In the genomic region with DNA sequence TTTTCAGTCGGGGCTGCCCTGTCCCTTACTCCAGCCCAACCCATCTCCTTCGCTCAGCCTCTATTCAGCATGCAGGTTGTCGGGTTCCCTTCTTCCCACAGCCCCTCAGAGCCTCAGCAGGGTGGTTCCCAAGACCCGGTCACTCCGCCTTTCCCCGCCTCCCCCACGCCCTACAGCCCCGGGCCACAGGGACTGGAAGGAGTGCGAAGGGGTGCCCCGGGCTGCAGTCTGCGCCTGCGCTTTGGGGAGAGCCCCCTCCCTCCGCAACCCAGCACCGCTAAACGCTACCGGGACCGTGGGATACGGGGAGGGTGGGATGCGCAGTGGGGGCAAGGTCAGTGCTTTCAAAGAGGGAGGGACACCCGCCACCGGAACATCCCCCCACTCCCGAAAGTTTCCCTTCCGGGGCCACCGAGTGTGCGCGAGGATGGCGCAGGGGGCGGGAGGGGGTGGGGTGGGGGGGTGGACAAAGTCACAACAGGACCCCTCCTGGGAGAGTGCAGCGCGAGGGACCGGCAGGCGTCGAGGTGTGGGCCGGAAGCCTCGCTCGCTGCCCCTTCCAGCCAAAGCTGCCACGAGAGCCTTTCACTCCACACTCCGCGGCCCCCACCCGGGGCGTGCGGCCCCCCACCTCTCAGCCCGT, we compare ENCODE assay signal across 8 mouse cellular contexts. TPM values are rescaled to one million over a fixed set of nuclear protein-coding genes. Genes with fewer than 3 reads are reported as not detected.
DNase-seq lines count a peak whose midpoint lies in the region; ATAC-seq and TF ChIP-seq lines count a peak whose summit lies in the region.

No protein-coding gene starts in this region.

- no peaks in the 10 kb centered on the region for H3K36me3 ChIP-seq in intestine, embryonic 15.5 days
- peaks cover 15% of the 10 kb centered on the region for H3K36me3 ChIP-seq in limb, embryonic 14.5 days (ENCODE audit: control insufficient read depth, insufficient read depth, low read length)
- peaks cover 2% of the 10 kb centered on the region; the same call in 1 of the 2 replicates for H3K36me3 ChIP-seq in midbrain, embryonic 14.5 days (ENCODE audit: control insufficient read depth, insufficient read depth, low read length)
- peaks cover 4% of the 10 kb centered on the region; the same call in 1 of the 2 replicates for H3K36me3 ChIP-seq in stomach, embryonic 14.5 days (ENCODE audit: control insufficient read depth, insufficient read depth, low read length)

- peak; percentile 22; the same call in 1 of the 2 replicates for ATAC-seq in common myeloid progenitor, adult 5-6 weeks (replicated peaks; ENCODE audit: low read depth, poor library complexity, severe bottlenecking)
- peak; percentile 71 for ATAC-seq in intestine, embryonic 15.5 days
- ATAC-seq in limb, embryonic 14.5 days (ENCODE audit: low FRiP score, low read depth): peak; percentile 71
- ATAC-seq in midbrain, embryonic 14.5 days (ENCODE audit: low FRiP score, low TSS enrichment): peak; percentile 77
- ATAC-seq in stomach, embryonic 14.5 days (ENCODE audit: insufficient number of reproducible peaks, insufficient read depth, low FRiP score, low read depth): peak; percentile 80

- peak overlapping the region; percentile 93 for H3K4me2 ChIP-seq in intestine, embryonic 15.5 days (replicated peaks)
- H3K4me2 ChIP-seq in limb, embryonic 14.5 days (replicated peaks; ENCODE audit: low read depth, low read length, severe bottlenecking): peak overlapping the region; percentile 76
- H3K4me2 ChIP-seq in midbrain, embryonic 14.5 days (ENCODE audit: low read length): peak overlapping the region; percentile 84
- H3K4me2 ChIP-seq in stomach, embryonic 14.5 days (replicated peaks; ENCODE audit: low read depth, low read length): peak overlapping the region; percentile 72

- H3K9ac ChIP-seq in intestine, embryonic 15.5 days: peak overlapping the region; percentile 71
- H3K9ac ChIP-seq in limb, embryonic 14.5 days (ENCODE audit: low read depth, low read length, severe bottlenecking): peak overlapping the region; percentile 76
- H3K9ac ChIP-seq in midbrain, embryonic 14.5 days (replicated peaks; ENCODE audit: low read length): peak overlapping the region; percentile 74
- peak overlapping the region; percentile 64 for H3K9ac ChIP-seq in stomach, embryonic 14.5 days (replicated peaks; ENCODE audit: low read depth, low read length)

- no peak for TF ChIP-seq POLR2A in limb, embryonic 14.5 days (IDR thresholded peaks at IDR 0.05; ENCODE audit: borderline replicate concordance, extremely low read depth, insufficient read depth, insufficient read length)

- DNase-seq in layer of hippocampus, adult 11-12 months (ENCODE audit: low spot score): peak; percentile 58
- DNase-seq in layer of hippocampus, adult 9-10 months (ENCODE audit: low spot score): no peak
- DNase-seq in gastrocnemius, postnatal 25 days: peak; percentile 74
- DNase-seq in limb, embryonic 14.5 days (ENCODE audit: low spot score): peak; percentile 40
- peak; percentile 81 for DNase-seq in midbrain, embryonic 14.5 days

- H3K9me3 ChIP-seq in intestine, embryonic 15.5 days: no peaks in the 10 kb centered on the region
- H3K9me3 ChIP-seq in limb, embryonic 14.5 days (ENCODE audit: control insufficient read depth, low read length): no peaks in the 10 kb centered on the region
- H3K9me3 ChIP-seq in midbrain, embryonic 14.5 days (ENCODE audit: control insufficient read depth, low read length): no peaks in the 10 kb centered on the region
- H3K9me3 ChIP-seq in stomach, embryonic 14.5 days (ENCODE audit: control insufficient read depth, low read depth, low read length): no peaks in the 10 kb centered on the region

- WGBS in intestine, embryonic 15.5 days: under 1% methylated on average over 43 of the region's 43 CpGs
- WGBS in limb, embryonic 14.5 days: 3% methylated on average over 27 of the region's 43 CpGs
- WGBS in midbrain, embryonic 14.5 days: under 1% methylated on average over 41 of the region's 43 CpGs
- WGBS in stomach, embryonic 14.5 days: under 1% methylated on average over 38 of the region's 43 CpGs

- no peaks in the 10 kb centered on the region for H3K27me3 ChIP-seq in intestine, embryonic 15.5 days (replicated peaks)
- H3K27me3 ChIP-seq in limb, embryonic 14.5 days (ENCODE audit: control insufficient read depth, insufficient read depth, low read length): no peaks in the 10 kb centered on the region
- no peaks in the 10 kb centered on the region for H3K27me3 ChIP-seq in midbrain, embryonic 14.5 days (ENCODE audit: control insufficient read depth, insufficient read depth, low read length)
- H3K27me3 ChIP-seq in stomach, embryonic 14.5 days (ENCODE audit: control insufficient read depth, insufficient read depth, low read length): no peaks in the 10 kb centered on the region

- peak overlapping the region; percentile 87 for H3K4me3 ChIP-seq in intestine, embryonic 15.5 days (replicated peaks)
- peak overlapping the region; percentile 86 for H3K4me3 ChIP-seq in limb, embryonic 14.5 days (replicated peaks; ENCODE audit: low read length)
- peak overlapping the region; percentile 87 for H3K4me3 ChIP-seq in midbrain, embryonic 14.5 days (replicated peaks; ENCODE audit: low read depth, low read length)
- H3K4me3 ChIP-seq in stomach, embryonic 14.5 days (ENCODE audit: low read depth, low read length): peak overlapping the region; percentile 84

- peak overlapping the region; percentile 93 for H3K27ac ChIP-seq in intestine, embryonic 15.5 days
- H3K27ac ChIP-seq in limb, embryonic 14.5 days (replicated peaks; ENCODE audit: low read depth, low read length): peak overlapping the region; percentile 91
- H3K27ac ChIP-seq in midbrain, embryonic 14.5 days (replicated peaks; ENCODE audit: low read depth, low read length): peak overlapping the region; percentile 89
- H3K27ac ChIP-seq in stomach, embryonic 14.5 days (ENCODE audit: low read length): peak overlapping the region; percentile 93

- H3K4me1 ChIP-seq in intestine, embryonic 15.5 days (replicated peaks): peaks cover 32% of the 10 kb centered on the region
- peaks cover 22% of the 10 kb centered on the region for H3K4me1 ChIP-seq in limb, embryonic 14.5 days (ENCODE audit: control insufficient read depth, insufficient read depth, low read length)
- H3K4me1 ChIP-seq in midbrain, embryonic 14.5 days (ENCODE audit: control insufficient read depth, insufficient read depth, low read length): peaks cover 35% of the 10 kb centered on the region
- H3K4me1 ChIP-seq in stomach, embryonic 14.5 days (ENCODE audit: control insufficient read depth, insufficient read depth, low read length): peaks cover 24% of the 10 kb centered on the region

RNA-seq across cellular contexts. Expression of a gene that starts 0.5 kb away (rescaled TPM):
- total RNA-seq in common myeloid progenitor, adult 5-6 weeks (2017): 0.78 and 6.7 TPM in 2 replicates
- total RNA-seq in gastrocnemius, postnatal 25 days (2021): 1 to 10 TPM; 3.1 to 4.8 TPM
- polyA plus RNA-seq in intestine, embryonic 15.5 days (2015; fragmentation: Nextera tagmentation; extraction: Ambion mirVana): 4.7 and 5.9 TPM in 2 replicates
- 24.4 and 32.4 TPM in 2 replicates for polyA plus RNA-seq in limb, embryonic 14.5 days (2012; rRNA removed)
- polyA plus RNA-seq in limb, embryonic 14.5 days (2014; fragmentation: Nextera tagmentation; extraction: Ambion mirVana): 14.1 and 19.3 TPM in 2 replicates
- polyA plus RNA-seq in midbrain, embryonic 14.5 days (2014; fragmentation: Nextera tagmentation; extraction: Ambion mirVana): 16.8 and 17.6 TPM in 2 replicates
- 8.9 and 9.3 TPM in 2 replicates for polyA plus RNA-seq in stomach, embryonic 14.5 days (2014; fragmentation: Nextera tagmentation; extraction: Ambion mirVana)

RNA-seq across cellular contexts. Expression of a gene that starts 17.4 kb away (rescaled TPM):
- 4.9 and 5.4 TPM in 2 replicates for total RNA-seq in common myeloid progenitor, adult 5-6 weeks (2017)
- 1 to 10 TPM; 3.0 to 4.1 TPM for total RNA-seq in gastrocnemius, postnatal 25 days (2021)
- 13.2 and 15.6 TPM in 2 replicates for polyA plus RNA-seq in intestine, embryonic 15.5 days (2015; fragmentation: Nextera tagmentation; extraction: Ambion mirVana)
- 9.0 and 9.2 TPM in 2 replicates for polyA plus RNA-seq in limb, embryonic 14.5 days (2012; rRNA removed)
- polyA plus RNA-seq in limb, embryonic 14.5 days (2014; fragmentation: Nextera tagmentation; extraction: Ambion mirVana): 13.6 and 14.5 TPM in 2 replicates
- polyA plus RNA-seq in midbrain, embryonic 14.5 days (2014; fragmentation: Nextera tagmentation; extraction: Ambion mirVana): 23.0 and 24.6 TPM in 2 replicates
- 12.9 and 16.7 TPM in 2 replicates for polyA plus RNA-seq in stomach, embryonic 14.5 days (2014; fragmentation: Nextera tagmentation; extraction: Ambion mirVana)

Comparison
In these comparisons a context has a peak if more than half of its experiments do, and no peak if none do; other contexts are left out.
1. ATAC-seq: peak in every context shown above with its lines; median percentile 80 in stomach, embryonic 14.5 days; 77 in midbrain, embryonic 14.5 days; 71 in intestine, embryonic 15.5 days; 71 in limb, embryonic 14.5 days; 22 in common myeloid progenitor, adult 5-6 weeks.